Mouse (Mus musculus): ENCODE data around the gene Stt3b. TPM values are rescaled to one million over a fixed set of nuclear protein-coding genes. Genes with fewer than 3 reads are reported as not detected.

The Stt3b gene
- polyA plus RNA-seq, 1 experiment from 2014 or later = 102 TPM

DNA sequence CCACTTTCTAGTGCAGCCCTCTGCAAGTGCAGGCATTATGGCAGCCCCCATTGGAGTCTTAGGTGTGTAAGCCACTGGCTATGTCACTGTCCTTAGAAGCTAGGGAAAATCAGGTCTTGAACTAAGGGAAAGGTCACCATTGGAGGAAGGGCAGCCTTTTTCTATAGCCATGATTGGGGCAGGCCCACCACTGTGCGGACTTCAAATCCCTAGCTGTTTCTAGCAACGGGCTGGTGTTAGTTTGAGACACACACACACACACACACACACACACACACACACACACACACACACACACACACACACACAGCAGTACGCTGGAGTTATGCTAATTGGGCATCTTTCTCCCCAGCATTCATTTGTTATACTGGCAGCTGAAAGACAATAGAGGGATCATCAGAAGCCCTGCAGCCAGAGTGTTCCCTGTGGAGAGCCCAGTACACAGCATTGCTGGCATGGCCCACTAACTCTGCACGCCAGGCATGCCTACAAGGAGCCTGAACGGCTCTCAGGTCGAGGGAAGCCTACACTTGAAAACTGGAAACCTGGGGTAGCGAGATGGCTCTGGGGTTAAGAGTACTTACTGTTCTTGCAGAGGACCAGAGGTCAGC lies 85.4 kb downstream of the Stt3b start:
- H3K4me1 ChIP-seq = no peaks in the 10 kb centered on the region
- H3K9ac ChIP-seq = no peak overlapping the region
- H3K27me3 ChIP-seq (replicated peaks) = no peaks in the 10 kb centered on the region
- no peaks in the 10 kb centered on the region for H3K36me3 ChIP-seq
- 74% methylated on average over 7 of the region's 7 CpGs for WGBS
- ATAC-seq (ENCODE audit: insufficient read depth, low FRiP score, low read depth) = no peak
- no peak overlapping the region for H3K4me2 ChIP-seq
- no peaks in the 10 kb centered on the region for H3K9me3 ChIP-seq
- H3K27ac ChIP-seq = no peak overlapping the region
- H3K4me3 ChIP-seq (replicated peaks) = no peak overlapping the region

DNA sequence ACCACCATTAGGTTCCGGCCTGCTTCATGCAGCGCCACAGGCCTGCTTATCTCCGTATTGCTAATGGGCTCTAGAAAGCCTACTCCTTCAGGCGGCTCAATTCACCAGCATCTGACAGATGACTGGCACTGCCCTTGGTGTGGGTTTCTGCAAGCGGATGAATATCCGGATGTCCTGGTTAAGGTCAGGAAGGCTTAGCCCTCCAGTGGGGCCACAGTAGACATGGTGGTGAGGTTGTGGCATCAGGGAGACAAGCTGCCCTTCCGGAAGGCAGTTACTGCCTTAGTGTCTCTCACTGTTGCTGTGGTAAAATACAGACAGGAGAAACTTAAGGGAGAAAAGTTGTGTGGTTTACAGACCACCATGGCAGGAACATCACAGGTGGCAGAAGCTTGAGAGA lies 89.0 kb downstream of the Stt3b start:
- WGBS = 84% methylated on average over 7 of the region's 7 CpGs
- ATAC-seq (ENCODE audit: insufficient read depth, low FRiP score, low read depth) = no peak

GRCm38 (mm10) chr9:115220466-115220865 lies 89.8 kb downstream of the Stt3b start:
- 72% methylated on average over 7 of the region's 7 CpGs for WGBS

More for the DNA sequence above, 89.0 kb downstream of the Stt3b start:
- Histone ChIP-seq H3K27me3 (replicated peaks) (no peaks in the 10 kb centered on the region), H3K36me3 (no peaks in the 10 kb centered on the region), H3K27ac (no peak overlapping the region), H3K4me3 (replicated peaks) (no peak overlapping the region), H3K9ac (no peak overlapping the region), H3K4me2 (no peak overlapping the region), H3K4me1 (no peaks in the 10 kb centered on the region), H3K9me3 (no peaks in the 10 kb centered on the region)

GRCm38 (mm10) chr9:115217984-115218383 lies 92.2 kb downstream of the Stt3b start:
- Histone ChIP-seq H3K27me3 (replicated peaks) (no peaks in the 10 kb centered on the region), H3K36me3 (no peaks in the 10 kb centered on the region), H3K9ac (no peak overlapping the region), H3K4me2 (no peak overlapping the region), H3K4me3 (replicated peaks) (no peak overlapping the region), H3K27ac (no peak overlapping the region), H3K9me3 (no peaks in the 10 kb centered on the region), H3K4me1 (peaks cover 13% of the 10 kb centered on the region; the same call in 1 of the 2 replicates)
- WGBS = 27% methylated on average over 9 of the region's 9 CpGs
- ATAC-seq (ENCODE audit: insufficient read depth, low FRiP score, low read depth) = no peak

More at GRCm38 (mm10) chr9:115220466-115220865, 89.8 kb downstream of the Stt3b start:
- no peak for ATAC-seq (ENCODE audit: insufficient read depth, low FRiP score, low read depth)
- no peak overlapping the region for H3K9ac ChIP-seq
- H3K4me3 ChIP-seq (replicated peaks) = no peak overlapping the region
- H3K4me2 ChIP-seq = no peak overlapping the region
- H3K4me1 ChIP-seq = peaks cover 5% of the 10 kb centered on the region; the same call in 1 of the 2 replicates
- H3K27me3 ChIP-seq (replicated peaks) = no peaks in the 10 kb centered on the region
- H3K36me3 ChIP-seq = no peaks in the 10 kb centered on the region
- no peak overlapping the region for H3K27ac ChIP-seq
- H3K9me3 ChIP-seq = no peaks in the 10 kb centered on the region

GRCm38 (mm10) chr9:115215830-115216701 lies 94.2 kb downstream of the Stt3b start:
- Histone ChIP-seq H3K36me3 (no peaks in the 10 kb centered on the region), H3K4me1 (peaks cover 13% of the 10 kb centered on the region; the same call in 1 of the 2 replicates), H3K9me3 (no peaks in the 10 kb centered on the region), H3K27ac (no peak overlapping the region; the same call in 1 of the 2 replicates), H3K4me2 (peak overlapping the region; percentile 2; the same call in 1 of the 2 replicates), H3K9ac (no peak overlapping the region), H3K27me3 (replicated peaks) (no peaks in the 10 kb centered on the region), H3K4me3 (replicated peaks) (no peak overlapping the region)
- peak; percentile 77 for ATAC-seq (ENCODE audit: insufficient read depth, low FRiP score, low read depth)
- 32% methylated on average over 21 of the region's 21 CpGs for WGBS

DNA sequence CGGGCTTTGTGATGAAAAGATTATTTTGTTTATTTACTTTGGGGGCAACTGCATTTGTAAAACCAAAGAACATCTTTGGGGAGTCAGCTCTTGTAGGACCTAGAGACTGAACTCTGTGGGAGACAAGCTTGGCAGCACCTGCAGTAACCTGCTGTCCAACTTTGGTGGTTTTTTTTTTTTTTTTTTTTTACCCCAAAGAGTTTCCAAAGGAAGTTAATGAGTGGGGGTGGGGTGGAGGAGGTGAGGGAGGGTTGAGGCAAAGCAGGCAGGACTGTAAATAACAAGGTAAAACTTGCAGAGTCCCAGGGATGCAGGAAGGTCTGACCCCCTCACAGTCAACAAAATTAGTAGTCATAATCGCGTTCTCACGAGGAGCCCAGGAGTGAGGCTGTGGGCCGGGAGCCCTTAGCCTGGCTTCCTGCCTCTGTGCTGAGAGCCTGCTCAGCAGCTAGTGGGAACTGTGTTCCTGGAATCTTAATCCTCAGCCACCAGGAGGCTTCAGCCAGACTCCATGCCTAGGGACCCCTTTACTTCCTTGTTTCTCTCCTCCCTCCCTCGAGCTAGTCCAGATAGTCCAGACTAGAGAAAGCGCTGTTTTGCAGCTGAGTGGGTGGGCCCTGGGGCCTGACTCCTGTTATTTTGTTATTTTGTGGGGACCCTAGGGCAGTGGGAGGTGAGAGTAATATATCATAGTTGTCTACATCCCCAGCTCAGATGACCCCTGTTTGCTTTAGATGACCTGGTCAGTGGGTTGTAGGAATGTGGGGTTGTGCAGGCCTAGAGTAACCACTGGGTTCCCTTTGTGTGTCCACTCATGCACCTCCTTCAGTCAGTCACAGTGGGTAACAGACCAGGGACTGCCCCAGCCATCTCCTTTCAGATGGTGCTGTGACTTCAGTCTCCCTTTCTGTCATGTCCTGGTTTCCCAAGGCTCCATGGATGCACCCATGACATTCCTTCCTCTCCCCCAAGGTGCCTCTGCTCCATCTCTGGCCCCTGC lies 95.3 kb downstream of the Stt3b start:
- Histone ChIP-seq H3K36me3 (no peaks in the 10 kb centered on the region), H3K4me2 (no peak overlapping the region), H3K9me3 (no peaks in the 10 kb centered on the region), H3K4me3 (replicated peaks) (no peak overlapping the region), H3K4me1 (peaks cover 13% of the 10 kb centered on the region; the same call in 1 of the 2 replicates), H3K27ac (no peak overlapping the region), H3K27me3 (replicated peaks) (no peaks in the 10 kb centered on the region), H3K9ac (no peak overlapping the region)
- ATAC-seq (ENCODE audit: insufficient read depth, low FRiP score, low read depth) = no peak
- WGBS = 22% methylated on average over 7 of the region's 7 CpGs

DNA sequence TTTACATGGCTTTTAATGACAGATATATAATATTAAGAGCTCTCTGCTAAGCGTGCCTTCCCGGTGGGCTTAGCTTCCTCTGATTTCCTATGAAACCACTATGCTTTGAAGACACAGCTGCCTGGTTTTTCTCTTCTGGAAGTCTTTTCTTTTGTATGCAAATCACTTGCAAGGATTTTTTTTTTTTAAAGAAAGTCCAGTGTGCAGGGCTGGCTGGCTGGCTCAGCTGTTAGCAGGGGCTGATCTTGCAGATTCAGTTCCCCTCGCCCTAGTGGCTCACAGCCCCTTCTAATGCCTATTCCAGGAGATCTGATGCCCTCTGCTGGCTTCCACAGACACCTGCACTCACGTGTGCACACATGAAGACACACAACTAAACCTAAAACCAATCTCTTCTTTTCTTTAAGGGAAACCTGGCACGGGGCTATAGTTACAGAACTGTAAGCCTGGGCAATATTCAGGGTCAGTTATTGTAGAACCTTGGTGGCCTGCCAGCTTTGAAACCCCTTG lies 96.4 kb downstream of the Stt3b start:
- H3K9me3 ChIP-seq = no peaks in the 10 kb centered on the region
- H3K27ac ChIP-seq = no peak overlapping the region
- no peaks in the 10 kb centered on the region for H3K36me3 ChIP-seq
- H3K9ac ChIP-seq = no peak overlapping the region
- WGBS = 88% methylated on average over 5 of the region's 5 CpGs
- no peaks in the 10 kb centered on the region for H3K27me3 ChIP-seq (replicated peaks)
- no peak overlapping the region for H3K4me2 ChIP-seq
- ATAC-seq (ENCODE audit: insufficient read depth, low FRiP score, low read depth) = no peak
- H3K4me3 ChIP-seq (replicated peaks) = no peak overlapping the region
- peaks cover 13% of the 10 kb centered on the region; the same call in 1 of the 2 replicates for H3K4me1 ChIP-seq

GRCm38 (mm10) chr9:115210535-115210934 lies 99.7 kb downstream of the Stt3b start:
- no peak overlapping the region for H3K4me2 ChIP-seq
- no peaks in the 10 kb centered on the region for H3K36me3 ChIP-seq
- H3K4me1 ChIP-seq = peaks cover 17% of the 10 kb centered on the region
- no peak for ATAC-seq (ENCODE audit: insufficient read depth, low FRiP score, low read depth)
- H3K9me3 ChIP-seq = no peaks in the 10 kb centered on the region
- H3K9ac ChIP-seq = no peak overlapping the region
- no peak overlapping the region for H3K4me3 ChIP-seq (replicated peaks)
- 85% methylated on average over 12 of the region's 12 CpGs for WGBS
- H3K27me3 ChIP-seq (replicated peaks) = no peaks in the 10 kb centered on the region
- H3K27ac ChIP-seq = no peak overlapping the region

DNA sequence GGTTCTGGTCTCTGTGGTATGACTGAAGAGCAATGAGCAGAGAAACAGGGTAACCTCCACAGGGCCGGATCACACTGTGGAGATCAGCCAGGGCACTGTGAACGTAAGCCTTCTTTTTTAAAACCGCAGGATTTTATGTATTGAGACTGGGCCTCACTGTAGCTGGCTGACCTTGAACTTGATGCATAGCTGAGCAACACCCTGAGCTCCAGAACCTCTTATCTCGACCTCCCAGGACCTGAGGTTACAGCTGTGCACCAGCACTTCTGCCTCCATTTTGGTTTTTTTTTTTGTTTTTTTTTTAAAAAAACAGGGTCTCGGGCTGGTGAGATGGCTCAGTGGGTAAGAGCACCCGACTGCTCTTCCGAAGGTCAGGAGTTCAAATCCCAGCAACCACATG lies 100.5 kb downstream of the Stt3b start:
- Histone ChIP-seq H3K4me3 (replicated peaks) (no peak overlapping the region), H3K4me1 (peaks cover 11% of the 10 kb centered on the region), H3K4me2 (no peak overlapping the region), H3K27me3 (replicated peaks) (no peaks in the 10 kb centered on the region), H3K9me3 (no peaks in the 10 kb centered on the region), H3K27ac (no peak overlapping the region), H3K9ac (no peak overlapping the region), H3K36me3 (no peaks in the 10 kb centered on the region)
- no peak for ATAC-seq (ENCODE audit: insufficient read depth, low FRiP score, low read depth)
- WGBS = 80% methylated on average over 7 of the region's 7 CpGs

- H3K9ac ChIP-seq = no peak overlapping the region
- H3K27ac ChIP-seq = no peak overlapping the region
- WGBS = 37% methylated on average over 5 of the region's 5 CpGs
- no peak overlapping the region for H3K4me2 ChIP-seq
- no peak overlapping the region for H3K4me3 ChIP-seq (replicated peaks)
- H3K4me1 ChIP-seq = peaks cover 11% of the 10 kb centered on the region
- no peaks in the 10 kb centered on the region for H3K9me3 ChIP-seq
- H3K27me3 ChIP-seq (replicated peaks) = no peaks in the 10 kb centered on the region
- ATAC-seq (ENCODE audit: insufficient read depth, low FRiP score, low read depth) = 0 out of 2 replicates have a peak, but pooled peaks have one; percentile 28
- no peaks in the 10 kb centered on the region for H3K36me3 ChIP-seq
These were observed 104.0 kb downstream of the Stt3b start for GRCm38 (mm10) chr9:115206219-115206618.

- H3K27me3 ChIP-seq (replicated peaks) = no peaks in the 10 kb centered on the region
- H3K27ac ChIP-seq = no peak overlapping the region
- H3K4me1 ChIP-seq = peaks cover 11% of the 10 kb centered on the region
- WGBS = 7% methylated on average over 6 of the region's 6 CpGs
- H3K9ac ChIP-seq = no peak overlapping the region
- no peaks in the 10 kb centered on the region for H3K9me3 ChIP-seq
- no peak overlapping the region for H3K4me3 ChIP-seq (replicated peaks)
- ATAC-seq (ENCODE audit: insufficient read depth, low FRiP score, low read depth) = peak; percentile 70
- H3K36me3 ChIP-seq = no peaks in the 10 kb centered on the region
- peak overlapping the region; percentile 21; the same call in 1 of the 2 replicates for H3K4me2 ChIP-seq
These were observed 104.7 kb downstream of the Stt3b start for GRCm38 (mm10) chr9:115205491-115205890.

Measured in stomach, embryonic 15.5 days (tissue).